Mouse (Mus musculus) neural tube, embryonic 14.5 days (tissue): ENCODE measurements around the gene Egr2. TPM values are rescaled to one million over a fixed set of nuclear protein-coding genes. Genes with fewer than 3 reads are reported as not detected.

Experiments
- ATAC-seq: fragments of 200-750 bp; cut with Nextera tagmentation; 2 replicates; pipeline ENCODE4 v1.8.0; 2017; ENCODE audit warnings: low read depth, mild to moderate bottlenecking, moderate TSS enrichment, moderate library complexity
- H3K27ac ChIP-seq: fragments of 300-500 bp; sonication (generic); 2 replicates; pipeline ENCODE4 v1.5.1; 2014; ENCODE audit warnings: low read depth, mild to moderate bottlenecking, control low read depth, low read length, moderate library complexity, mixed read lengths
- H3K27me3 ChIP-seq: fragments of 300-500 bp; sonication (generic); 2 replicates; pipeline ENCODE4 v1.6.1; 2014; ENCODE audit warnings: low read length; ENCODE audit not compliant: control insufficient read depth, insufficient read depth
- H3K36me3 ChIP-seq: fragments of 300-500 bp; sonication (generic); 2 replicates; pipeline ENCODE4 v1.6.1; 2014; ENCODE audit warnings: low read length, mixed read lengths; ENCODE audit not compliant: control insufficient read depth, insufficient read depth
- H3K4me1 ChIP-seq: fragments of 300-500 bp; sonication (generic); 2 replicates; pipeline ENCODE4 v1.6.1; 2014; ENCODE audit warnings: low read length; ENCODE audit not compliant: control insufficient read depth, insufficient read depth
- H3K4me2 ChIP-seq: fragments of 300-500 bp; sonication (generic); 2 replicates; pipeline ENCODE4 v1.6.1; 2014; ENCODE audit warnings: mild to moderate bottlenecking, low read depth, low read length, control low read depth
- H3K4me3 ChIP-seq: fragments of 300-500 bp; sonication (generic); 2 replicates; pipeline ENCODE4 v1.5.1; 2014; ENCODE audit warnings: low read depth, low read length, control low read depth, mixed read lengths
- H3K9ac ChIP-seq: fragments of 300-500 bp; sonication (generic); replicated peaks from 2 replicates; pipeline ENCODE4 v1.6.1; 2014; ENCODE audit warnings: low read depth, mild to moderate bottlenecking, control low read depth, low read length, mixed read lengths
- H3K9me3 ChIP-seq: fragments of 300-500 bp; sonication (generic); 2 replicates; pipeline ENCODE4 v1.6.1; 2016; ENCODE audit warnings: low read length; ENCODE audit not compliant: control insufficient read depth
- WGBS: fragments of 180-500 bp; shearing (Covaris S2); extraction: QIAGEN DNeasy Blood & Tissue Kit; methylation state at CpG from one replicate; pipeline ENCODE4 v1.1.7; 2014; 5-methylcytosine and 5-hydroxymethylcytosine counted together
- polyA plus RNA-seq: library from polyadenylated mRNA; unstranded; fragments of >200 nt; fragmentation: Nextera tagmentation; extraction: Ambion mirVana; gene quantifications from 2 replicates; pipeline ENCODE4 v1.2.1, GENCODE M21; 2014

The Egr2 gene
- 0.56 and 1.0 TPM in 2 replicates for polyA plus RNA-seq

- Histone ChIP-seq H3K9ac (no peak within 1 kb of the TSS), H3K27me3 (peaks cover 66% of the 10 kb centered on the region), H3K4me3 (peak within 1 kb of the TSS; percentile 53), H3K9me3 (no peaks in the 10 kb centered on the region), H3K4me1 (peaks cover 36% of the 10 kb centered on the region), H3K36me3 (no peaks in the 10 kb centered on the region), H3K4me2 (peak within 1 kb of the TSS; percentile 87), H3K27ac (no peak within 1 kb of the TSS)
- ATAC-seq = no peak
- WGBS = 1% methylated on average over 34 of the region's 37 CpGs
Observed at GRCm38 (mm10) chr10:67535256-67535655, at the start of gene Egr2. Egr2 (plus strand) TSS chr10:67535475.

- Histone ChIP-seq H3K27me3 (no peaks in the 10 kb centered on the region), H3K27ac (no peak overlapping the region), H3K4me2 (no peak overlapping the region), H3K36me3 (no peaks in the 10 kb centered on the region), H3K4me3 (no peak overlapping the region), H3K4me1 (no peaks in the 10 kb centered on the region), H3K9me3 (no peaks in the 10 kb centered on the region), H3K9ac (no peak overlapping the region)
- no peak for ATAC-seq
- 93% methylated on average over 7 of the region's 7 CpGs for WGBS
Observed at GRCm38 (mm10) chr10:67487496-67487895, 47.8 kb upstream of the Egr2 start.

DNA sequence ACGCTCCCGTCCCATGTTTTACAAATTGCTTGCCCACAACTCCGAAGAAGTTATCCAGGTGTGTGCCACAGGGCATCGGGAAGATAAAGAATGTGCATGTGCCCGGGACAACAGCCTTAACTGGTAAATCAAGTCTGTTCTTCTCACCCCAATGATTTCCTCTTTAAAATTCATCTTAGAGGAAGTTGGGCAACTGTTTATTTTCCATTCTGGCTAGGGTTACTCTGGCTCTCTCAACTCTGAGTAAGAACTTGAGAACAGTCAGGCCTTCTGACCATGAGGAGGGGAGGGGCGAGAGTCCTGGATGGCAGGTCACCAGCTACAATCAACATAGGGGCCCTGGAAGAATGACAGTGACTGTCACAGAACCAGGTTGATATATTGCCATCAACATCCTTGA, 45.4 kb upstream of the Egr2 start:
- Histone ChIP-seq H3K4me2 (no peak overlapping the region), H3K4me1 (no peaks in the 10 kb centered on the region), H3K4me3 (no peak overlapping the region), H3K36me3 (no peaks in the 10 kb centered on the region), H3K27me3 (no peaks in the 10 kb centered on the region), H3K9me3 (no peaks in the 10 kb centered on the region), H3K9ac (no peak overlapping the region), H3K27ac (no peak overlapping the region)
- ATAC-seq = no peak
- WGBS = 85% methylated on average over 6 of the region's 6 CpGs

- Histone ChIP-seq H3K4me2 (no peak overlapping the region), H3K4me1 (no peaks in the 10 kb centered on the region), H3K9ac (no peak overlapping the region), H3K4me3 (no peak overlapping the region), H3K9me3 (no peaks in the 10 kb centered on the region), H3K27ac (no peak overlapping the region), H3K36me3 (no peaks in the 10 kb centered on the region), H3K27me3 (no peaks in the 10 kb centered on the region)
- no peak for ATAC-seq
- WGBS = 91% methylated on average over 5 of the region's 5 CpGs
Observed at GRCm38 (mm10) chr10:67490632-67491031, 44.6 kb upstream of the Egr2 start.

GRCm38 (mm10) chr10:67492161-67492571, 43.1 kb upstream of the Egr2 start:
- 83% methylated on average over 11 of the region's 11 CpGs for WGBS
- no peak for ATAC-seq
- H3K9me3 ChIP-seq = no peaks in the 10 kb centered on the region

GRCm38 (mm10) chr10:67493556-67493955, 41.7 kb upstream of the Egr2 start:
- Histone ChIP-seq H3K4me3 (no peak overlapping the region), H3K9me3 (no peaks in the 10 kb centered on the region), H3K36me3 (no peaks in the 10 kb centered on the region), H3K4me2 (no peak overlapping the region), H3K27me3 (no peaks in the 10 kb centered on the region), H3K4me1 (no peaks in the 10 kb centered on the region), H3K27ac (no peak overlapping the region), H3K9ac (no peak overlapping the region)
- WGBS = 85% methylated on average over 8 of the region's 8 CpGs
- no peak for ATAC-seq

More at GRCm38 (mm10) chr10:67492161-67492571, 43.1 kb upstream of the Egr2 start:
- no peak overlapping the region for H3K4me2 ChIP-seq
- no peaks in the 10 kb centered on the region for H3K4me1 ChIP-seq
- no peak overlapping the region for H3K4me3 ChIP-seq
- no peaks in the 10 kb centered on the region for H3K36me3 ChIP-seq
- no peaks in the 10 kb centered on the region for H3K27me3 ChIP-seq
- H3K9ac ChIP-seq = no peak overlapping the region
- no peak overlapping the region for H3K27ac ChIP-seq

DNA sequence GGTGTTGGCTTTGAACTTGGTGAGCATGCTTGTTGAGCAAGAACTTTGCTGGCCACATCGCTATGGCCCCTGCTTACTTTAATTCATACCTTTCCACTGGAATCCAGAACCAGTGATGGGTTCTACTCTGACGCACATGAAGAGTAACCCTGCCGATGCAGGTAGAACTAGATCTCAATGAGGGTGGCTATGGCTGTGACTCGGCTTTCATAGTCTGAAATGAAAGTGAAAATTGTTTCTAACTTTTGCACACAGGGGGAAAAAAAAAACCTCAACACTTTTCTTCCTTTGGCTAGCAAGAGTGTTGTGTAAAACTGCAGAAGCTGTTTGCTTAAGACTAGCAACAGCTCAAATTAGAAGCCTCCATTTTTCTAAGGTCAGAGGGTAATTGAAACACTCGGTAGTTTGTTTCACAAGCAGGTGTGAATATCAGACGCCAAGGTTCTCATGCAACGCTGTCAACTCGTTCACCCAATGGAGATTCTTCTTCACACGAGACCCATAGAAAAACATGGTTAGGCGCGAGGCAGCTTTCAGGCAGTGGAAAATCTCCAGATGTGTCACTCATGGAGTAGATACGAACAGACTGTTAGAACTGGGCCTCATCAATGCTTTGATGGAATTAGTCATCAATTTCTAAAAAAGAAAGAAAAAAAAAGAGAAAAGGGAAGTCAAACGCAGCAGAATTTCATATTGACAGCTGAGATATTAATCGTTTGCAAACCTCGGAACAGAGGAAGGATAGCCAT, 38.0 kb upstream of the Egr2 start:
- H3K4me3 ChIP-seq = no peak overlapping the region
- H3K36me3 ChIP-seq = no peaks in the 10 kb centered on the region
- no peaks in the 10 kb centered on the region for H3K9me3 ChIP-seq
- H3K27me3 ChIP-seq = no peaks in the 10 kb centered on the region
- no peak overlapping the region for H3K9ac ChIP-seq
- no peak overlapping the region for H3K4me2 ChIP-seq
- ATAC-seq = no peak
- H3K4me1 ChIP-seq = no peaks in the 10 kb centered on the region
- WGBS = 92% methylated on average over 15 of the region's 15 CpGs
- H3K27ac ChIP-seq = no peak overlapping the region

GRCm38 (mm10) chr10:67497951-67498350, 37.3 kb upstream of the Egr2 start:
- ATAC-seq = no peak
- Histone ChIP-seq H3K4me2 (no peak overlapping the region), H3K9ac (no peak overlapping the region), H3K27me3 (no peaks in the 10 kb centered on the region), H3K9me3 (no peaks in the 10 kb centered on the region), H3K36me3 (no peaks in the 10 kb centered on the region), H3K27ac (no peak overlapping the region), H3K4me3 (no peak overlapping the region), H3K4me1 (no peaks in the 10 kb centered on the region)
- 94% methylated on average over 9 of the region's 9 CpGs for WGBS

GRCm38 (mm10) chr10:67503320-67503995, 31.8 kb upstream of the Egr2 start:
- H3K27ac ChIP-seq = no peak overlapping the region

More at GRCm38 (mm10) chr10:67503320-67503995, 31.8 kb upstream of the Egr2 start:
- Histone ChIP-seq H3K9ac (no peak overlapping the region), H3K9me3 (no peaks in the 10 kb centered on the region), H3K4me2 (no peak overlapping the region), H3K36me3 (no peaks in the 10 kb centered on the region), H3K4me1 (no peaks in the 10 kb centered on the region), H3K4me3 (no peak overlapping the region), H3K27me3 (no peaks in the 10 kb centered on the region)
- 75% methylated on average over 15 of the region's 15 CpGs for WGBS
- no peak for ATAC-seq
